Mouse (Mus musculus) mesoderm, embryonic 11.5 days (tissue): ENCODE results near the gene Zxdc.

ENCODE experiments used
- DNase-seq: peaks from one replicate; pipeline ENCODE4 v3.0.0-alpha.2; 2012; ENCODE audit warnings: low read depth, low spot score

Gene Zxdc

DNA sequence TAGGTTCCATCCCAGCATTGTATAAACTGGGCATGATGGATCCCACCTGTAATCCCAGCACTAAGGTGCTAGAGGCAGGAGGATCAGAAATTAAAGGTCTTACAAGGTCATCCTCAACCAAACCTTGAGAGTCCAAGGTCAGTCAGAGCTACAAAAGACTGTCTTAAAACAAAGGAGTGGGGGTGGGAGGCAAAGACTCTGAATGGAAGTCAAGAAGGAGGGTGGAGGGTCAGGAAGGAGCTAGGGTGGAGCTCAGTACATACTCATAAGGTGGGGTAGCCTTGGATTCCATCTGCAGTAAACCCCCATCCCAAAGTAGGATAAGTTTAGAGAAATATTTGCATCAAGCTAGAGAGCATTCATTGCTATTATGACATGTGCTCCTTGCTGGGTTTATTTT lies 83.3 kb downstream of the Zxdc start:
- DNase-seq: no peak
